Mouse (Mus musculus) E14TG2a.4 (cell line): Measurements from ENCODE around the gene Ccdc88c.

ENCODE experiments used
- H3K27me3 ChIP-seq: 2 replicates; pipeline ENCODE4 v1.6.1; 2014; ENCODE audit warnings: low read length, control low read depth; ENCODE audit not compliant: insufficient read depth
- H3K36me3 ChIP-seq: 2 replicates; pipeline ENCODE4 v1.6.1; 2014; ENCODE audit warnings: low read length, control low read depth; ENCODE audit not compliant: insufficient read depth
- H3K4me1 ChIP-seq: replicated peaks from 2 replicates; pipeline ENCODE4 v1.6.1; 2014; ENCODE audit warnings: low read depth, low read length, control low read depth
- H3K4me3 ChIP-seq: replicated peaks from 2 replicates; pipeline ENCODE4 v1.5.1; 2014; ENCODE audit warnings: mild to moderate bottlenecking, low read length
- H3K9me3 ChIP-seq: 2 replicates; pipeline ENCODE4 v1.6.1; 2014; ENCODE audit warnings: low read length, control low read depth
- CTCF ChIP-seq: conservative IDR thresholded peaks from 2 replicates; pipeline ENCODE4 v1.5.1; 2014; ENCODE audit warnings: low read length
- NANOG ChIP-seq: IDR thresholded peaks from 2 replicates; pipeline ENCODE4 v1.6.1; 2014; ENCODE audit warnings: borderline replicate concordance, low read length, mixed read lengths
- POU5F1 ChIP-seq: IDR thresholded peaks from 2 replicates; pipeline ENCODE4 v1.6.1; 2014; ENCODE audit warnings: low read length, borderline replicate concordance

Gene Ccdc88c

DNA sequence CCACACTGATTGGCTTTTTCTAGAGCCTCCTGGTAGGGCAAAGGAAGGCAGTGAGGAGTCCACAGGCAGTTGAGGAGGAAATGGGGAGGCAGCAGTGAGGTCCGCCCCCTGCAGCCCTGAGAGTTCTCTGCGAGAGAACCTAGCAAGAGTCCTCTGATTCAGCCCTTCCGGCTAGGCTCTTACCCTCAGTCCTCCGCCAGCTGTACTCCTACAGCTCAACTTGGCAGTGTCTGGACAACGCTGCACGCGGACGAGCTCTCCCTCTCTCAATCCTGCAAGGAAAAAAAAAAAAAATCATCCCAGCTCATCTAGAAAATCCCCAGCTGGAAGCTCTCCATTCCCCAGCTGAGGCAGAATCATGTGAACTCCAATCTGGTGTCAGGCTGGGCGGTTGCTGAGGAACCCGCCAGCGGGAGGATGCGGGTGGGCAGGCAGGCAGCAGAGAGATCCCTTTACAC is 141.0 kb downstream of the Ccdc88c start:
- H3K27me3 ChIP-seq: peaks cover 52% of the 10 kb centered on the region
- H3K36me3 ChIP-seq: no peaks in the 10 kb centered on the region
- peaks cover 9% of the 10 kb centered on the region for H3K4me1 ChIP-seq
- TF ChIP-seq CTCF: no peak
- TF ChIP-seq POU5F1: no peak
- no peak for TF ChIP-seq NANOG
- no peaks in the 10 kb centered on the region for H3K9me3 ChIP-seq
- H3K4me3 ChIP-seq: peak overlapping the region; percentile 23

DNA sequence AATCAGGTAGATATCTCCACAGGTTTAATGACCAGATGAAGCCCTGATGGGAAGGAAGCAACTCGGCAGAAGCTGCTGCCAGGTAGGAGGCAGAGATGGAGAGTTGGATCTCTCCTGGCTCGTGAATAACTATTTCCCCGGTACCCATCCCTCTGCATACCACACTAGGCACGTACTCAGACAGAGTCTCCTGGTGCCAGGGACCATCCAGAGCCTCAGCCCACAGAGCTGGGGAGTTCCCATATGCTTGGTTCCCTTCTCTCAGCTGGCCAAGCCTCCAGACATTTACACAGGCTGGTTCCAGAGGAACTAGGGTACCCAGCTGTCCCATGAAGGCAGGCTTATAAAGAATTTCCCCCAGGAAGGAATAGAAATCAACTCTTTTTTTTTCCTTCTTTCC is 142.0 kb downstream of the Ccdc88c start:
- H3K4me1 ChIP-seq: peaks cover 9% of the 10 kb centered on the region
- TF ChIP-seq POU5F1: no peak
- TF ChIP-seq CTCF: no peak
- TF ChIP-seq NANOG: no peak
- H3K9me3 ChIP-seq: no peaks in the 10 kb centered on the region
- peaks cover 52% of the 10 kb centered on the region for H3K27me3 ChIP-seq
- H3K4me3 ChIP-seq: no peak overlapping the region
- H3K36me3 ChIP-seq: no peaks in the 10 kb centered on the region

DNA sequence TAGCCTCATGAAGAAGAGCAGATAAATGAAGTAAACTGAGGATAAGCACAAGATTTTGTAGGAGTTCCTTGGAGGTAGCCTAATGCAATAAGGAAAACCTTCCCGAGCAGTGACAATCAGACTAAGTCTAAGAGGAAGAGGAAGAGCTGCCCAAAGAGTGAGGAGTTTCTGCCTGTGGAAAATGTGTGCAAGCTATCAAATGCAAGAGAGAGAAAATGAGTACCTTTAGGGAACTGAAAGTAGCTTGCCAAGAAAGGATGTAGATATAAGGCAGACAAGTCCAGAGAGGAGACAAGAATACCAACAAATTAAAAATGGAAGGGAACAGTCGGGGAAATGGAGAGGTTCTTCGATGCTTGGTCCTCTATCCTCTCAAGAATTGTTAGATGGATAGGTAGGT is 143.3 kb downstream of the Ccdc88c start:
- Histone ChIP-seq H3K4me1 (peaks cover 9% of the 10 kb centered on the region), H3K4me3 (no peak overlapping the region), H3K9me3 (no peaks in the 10 kb centered on the region), H3K27me3 (peaks cover 45% of the 10 kb centered on the region), H3K36me3 (no peaks in the 10 kb centered on the region)
- TF ChIP-seq POU5F1 (no peak), NANOG (no peak), CTCF (no peak)

DNA sequence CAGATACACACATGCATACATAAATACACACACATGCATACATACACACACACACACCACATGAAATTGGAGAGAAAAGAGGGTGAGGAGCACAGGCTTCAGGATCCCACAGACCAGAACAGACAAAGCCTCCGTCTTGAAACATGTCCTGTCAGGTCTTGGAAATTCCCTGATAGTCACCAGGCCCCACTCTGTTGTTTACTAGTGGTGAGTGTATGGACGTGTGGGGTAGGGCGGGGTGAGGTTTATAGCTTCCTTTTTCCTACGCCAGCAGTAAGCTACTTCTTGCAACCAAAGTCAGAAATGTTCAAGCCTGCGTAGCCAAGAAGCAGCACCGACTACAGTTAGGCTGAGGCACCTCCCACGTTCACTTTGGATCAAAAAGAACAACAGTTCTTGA is 145.7 kb downstream of the Ccdc88c start:
- TF ChIP-seq POU5F1 (no peak), CTCF (no peak), NANOG (no peak)
- peaks cover 35% of the 10 kb centered on the region for H3K27me3 ChIP-seq
- no peak overlapping the region for H3K4me3 ChIP-seq
- H3K9me3 ChIP-seq: no peaks in the 10 kb centered on the region
- H3K36me3 ChIP-seq: no peaks in the 10 kb centered on the region
- peaks cover 16% of the 10 kb centered on the region for H3K4me1 ChIP-seq

DNA sequence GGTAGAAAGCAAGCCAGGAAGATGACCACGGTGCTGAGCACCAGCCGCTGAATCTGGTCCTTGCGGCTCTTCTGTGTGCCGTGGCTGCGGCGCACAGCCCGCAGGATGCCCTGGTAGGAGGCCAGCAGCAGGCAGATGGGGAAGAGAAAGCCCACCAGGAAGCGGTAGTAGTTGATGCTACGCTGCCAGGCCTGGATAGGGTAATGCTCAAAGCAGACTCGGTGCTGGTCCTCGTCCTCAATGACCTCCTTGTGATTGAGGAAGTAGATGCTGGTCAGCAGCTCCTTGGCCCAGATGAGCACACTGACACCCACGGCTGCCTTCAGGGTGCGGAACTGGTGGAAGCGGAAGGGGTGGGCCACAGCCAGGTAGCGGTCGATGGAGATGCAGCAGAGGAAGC is 150.3 kb downstream of the Ccdc88c start:
- Histone ChIP-seq H3K4me3 (peak overlapping the region; percentile 49), H3K36me3 (no peaks in the 10 kb centered on the region), H3K27me3 (peaks cover 5% of the 10 kb centered on the region)

DNA sequence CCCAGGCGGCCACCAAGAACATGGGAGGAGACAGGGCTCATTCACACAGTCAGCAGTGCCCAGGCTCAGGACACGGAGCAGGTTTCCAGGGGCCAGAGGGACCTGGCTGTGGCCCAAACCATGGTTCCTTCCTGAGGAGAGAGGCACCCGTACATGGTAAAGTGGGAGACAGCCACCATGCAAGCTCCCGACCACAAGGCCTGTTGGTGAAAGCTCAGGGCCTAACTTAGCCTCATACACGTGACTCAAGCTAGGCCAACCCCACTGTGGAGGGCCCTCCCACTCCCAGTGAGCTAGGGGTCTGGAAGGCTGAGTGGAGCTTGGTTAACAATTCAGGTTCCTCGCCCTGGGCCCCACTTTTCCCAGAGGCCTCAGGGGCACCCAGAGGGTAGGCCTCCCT is 150.9 kb downstream of the Ccdc88c start:
- Histone ChIP-seq H3K27me3 (peaks cover 4% of the 10 kb centered on the region), H3K4me3 (peak overlapping the region; percentile 49), H3K4me1 (peaks cover 18% of the 10 kb centered on the region), H3K36me3 (no peaks in the 10 kb centered on the region), H3K9me3 (no peaks in the 10 kb centered on the region)
- TF ChIP-seq CTCF (no peak), POU5F1 (no peak), NANOG (no peak)

More for the DNA sequence above, 150.3 kb downstream of the Ccdc88c start:
- TF ChIP-seq NANOG (no peak), POU5F1 (no peak), CTCF (no peak)
- no peaks in the 10 kb centered on the region for H3K9me3 ChIP-seq
- H3K4me1 ChIP-seq: peaks cover 18% of the 10 kb centered on the region

DNA sequence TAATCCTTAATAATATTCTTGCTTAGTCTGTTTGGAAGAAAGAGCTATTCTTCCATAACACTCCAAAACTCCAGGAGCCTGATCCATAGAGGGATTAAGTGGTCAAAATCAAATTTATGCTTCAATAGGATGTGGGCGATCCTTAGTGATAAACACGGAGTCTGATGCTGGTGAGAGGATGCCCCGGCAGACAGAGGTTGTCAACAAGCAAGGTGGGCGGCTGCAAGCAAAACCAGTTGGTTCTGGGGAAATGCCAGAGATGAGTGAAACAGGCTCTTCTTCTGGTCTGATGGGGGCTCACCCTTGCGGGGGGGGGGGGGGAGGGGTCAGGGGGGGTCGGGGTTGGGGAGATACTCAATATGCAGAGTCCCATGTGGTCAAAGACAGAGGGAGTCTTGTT is 152.9 kb downstream of the Ccdc88c start:
- Histone ChIP-seq H3K4me1 (peaks cover 18% of the 10 kb centered on the region), H3K36me3 (no peaks in the 10 kb centered on the region), H3K9me3 (no peaks in the 10 kb centered on the region), H3K27me3 (peaks cover 8% of the 10 kb centered on the region), H3K4me3 (no peak overlapping the region)
- TF ChIP-seq POU5F1: no peak
- TF ChIP-seq NANOG: no peak
- no peak for TF ChIP-seq CTCF

DNA sequence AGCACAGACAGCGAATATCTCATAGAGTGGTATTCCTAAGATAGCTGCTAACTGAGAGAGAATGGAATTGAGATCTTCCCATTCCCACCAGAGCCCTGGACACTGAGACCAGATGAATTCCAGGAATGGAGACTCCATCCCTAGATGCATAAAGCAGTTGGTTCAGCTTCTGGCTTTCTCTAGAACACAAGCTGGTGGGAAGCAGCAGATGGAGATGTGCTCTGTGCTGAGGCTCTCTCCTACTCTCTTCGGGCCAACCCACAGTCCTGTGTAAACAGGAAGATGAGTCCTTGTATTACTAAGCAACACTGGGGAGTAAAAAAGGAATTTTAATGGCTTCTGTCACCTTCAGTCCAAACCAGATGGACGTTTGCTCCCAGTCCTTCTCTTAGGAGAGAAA is 153.3 kb downstream of the Ccdc88c start:
- peaks cover 18% of the 10 kb centered on the region for H3K4me1 ChIP-seq
- peaks cover 8% of the 10 kb centered on the region for H3K27me3 ChIP-seq
- H3K9me3 ChIP-seq: no peaks in the 10 kb centered on the region
- H3K36me3 ChIP-seq: no peaks in the 10 kb centered on the region
- TF ChIP-seq NANOG (no peak), POU5F1 (no peak), CTCF (no peak)
- H3K4me3 ChIP-seq: no peak overlapping the region

DNA sequence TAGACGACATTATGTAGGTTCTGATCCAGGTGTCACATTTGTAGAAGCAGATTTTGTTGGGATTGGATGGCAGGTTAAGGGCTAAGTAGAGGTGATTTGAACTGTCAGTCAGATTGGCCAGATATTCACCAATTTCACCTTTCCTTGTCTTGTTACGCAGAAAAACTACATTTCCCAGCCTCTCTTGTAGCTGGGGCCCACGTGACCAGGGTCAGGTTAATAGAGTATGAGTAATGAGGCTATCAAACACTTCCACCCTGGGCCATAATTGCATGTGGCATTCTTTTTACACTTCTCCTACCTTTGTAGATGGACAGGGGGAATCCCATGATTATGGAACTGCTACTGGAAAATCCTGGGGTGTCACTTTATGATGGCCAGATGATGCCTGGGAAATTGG is 155.2 kb downstream of the Ccdc88c start:
- TF ChIP-seq CTCF (no peak), POU5F1 (no peak), NANOG (no peak)
- Histone ChIP-seq H3K36me3 (no peaks in the 10 kb centered on the region), H3K27me3 (peaks cover 5% of the 10 kb centered on the region; the same call in 1 of the 2 replicates), H3K9me3 (no peaks in the 10 kb centered on the region), H3K4me1 (peaks cover 21% of the 10 kb centered on the region), H3K4me3 (no peak overlapping the region)
